Mouse (Mus musculus) embryo, embryonic 10.5 days (tissue): ENCODE measurements around the gene Il13.

ENCODE experiments used
- DNase-seq: peaks from one replicate; pipeline ENCODE4 v3.0.0-alpha.2; 2015; ENCODE audit warnings: low spot score

Il13 gene

DNA sequence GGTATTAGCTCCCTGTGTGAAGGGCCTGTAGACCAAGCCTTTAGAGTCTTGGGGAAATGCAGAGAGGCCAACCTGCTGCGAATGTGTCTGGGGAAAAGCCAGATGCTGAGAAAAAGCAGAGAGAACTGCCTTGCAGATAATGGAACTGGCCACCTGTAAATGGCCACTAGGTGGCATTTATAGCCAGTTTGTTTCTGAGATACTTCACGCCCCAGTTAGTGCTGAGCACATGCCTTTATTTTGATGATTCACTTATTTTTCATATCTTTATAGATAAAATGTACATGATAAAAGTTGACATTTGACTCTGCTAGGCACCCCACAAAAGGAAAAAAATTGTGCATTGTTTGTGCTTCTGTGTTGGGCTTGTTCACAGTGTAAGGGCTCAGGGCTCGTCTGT, 49.7 kb downstream of the Il13 start:
- DNase-seq, result peak; percentile 67

DNA sequence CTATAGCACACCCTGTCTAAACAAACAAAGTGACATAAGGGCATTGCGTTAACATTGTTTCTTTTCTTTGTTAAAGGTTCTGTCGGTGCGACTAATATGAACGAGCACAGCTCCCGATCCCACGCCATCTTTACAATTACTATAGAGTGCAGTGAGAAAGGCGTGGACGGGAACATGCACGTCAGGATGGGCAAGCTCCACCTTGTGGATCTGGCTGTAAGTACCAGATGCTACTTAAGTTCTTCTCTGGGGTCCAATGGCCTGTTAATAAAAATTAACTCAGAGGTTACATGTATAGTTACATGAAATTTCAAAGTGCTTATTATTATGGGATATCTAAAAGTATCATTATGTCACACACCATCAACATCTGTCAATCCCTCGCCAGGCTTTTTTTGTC, 51.4 kb downstream of the Il13 start:
- DNase-seq, result peak; percentile 22
